In the genomic region with DNA sequence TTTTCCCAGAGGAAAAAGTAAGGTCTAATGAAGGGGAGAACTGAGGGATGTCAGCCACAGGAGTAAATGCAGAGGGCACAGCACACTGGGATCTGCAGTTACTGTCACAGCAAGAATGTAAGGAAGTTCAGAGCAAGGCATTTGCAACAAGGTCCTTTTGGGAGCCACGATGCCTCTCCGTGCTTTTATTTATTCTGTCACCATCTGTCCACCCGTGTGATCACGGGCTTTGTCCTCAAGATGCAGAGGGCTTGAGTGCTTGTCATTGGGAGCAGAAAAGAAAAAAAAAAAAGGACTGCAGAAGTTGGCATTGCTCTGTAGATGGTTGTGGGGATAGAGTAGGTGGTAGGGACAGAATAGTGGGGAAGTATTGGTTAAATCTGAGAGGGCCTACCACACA, we compare ENCODE assay signal across 15 mouse cellular contexts.
"Had no signal": no experiment of that assay in that cellular context is flagged by ENCODE, and none has a peak within 500 bp of the region (broad histone marks: within the 10 kb centered on the region; RNA-seq: fewer than 3 reads in every experiment).

No protein-coding gene starts in this region.

- ATAC-seq: hindbrain, postnatal 0 days; intestine, embryonic 16.5 days; liver, embryonic 12.5 days had no signal

- DNase-seq: gastrocnemius, postnatal 10 days; gastrocnemius, postnatal 25 days; heart, adult 18-20 months; heart, postnatal 14 days; heart, postnatal 36 days; kidney, adult 11 months; kidney, adult 2 months; kidney, adult 9 months; kidney, postnatal 14 days; kidney, postnatal 36 days; left cerebral cortex, postnatal 4 days; lung, adult 18-20 months had no signal
